Mouse (Mus musculus): ENCODE results near the gene Gpd2. TPM values are rescaled to one million over a fixed set of nuclear protein-coding genes. Genes with fewer than 3 reads are reported as not detected.

Gpd2 gene
- polyA plus RNA-seq, 1 experiment from 2014 or later: 27.6 TPM

GRCm38 (mm10) chr2:57252542-57253301 is 15.3 kb downstream of the Gpd2 start:
- Histone ChIP-seq H3K9me3 (no peaks in the 10 kb centered on the region), H3K27ac (replicated peaks) (no peak overlapping the region), H3K9ac (replicated peaks) (no peak overlapping the region), H3K36me3 (no peaks in the 10 kb centered on the region), H3K4me3 (no peak overlapping the region), H3K4me1 (0 out of 2 replicates have a peak, but pooled peaks cover 14% of the 10 kb centered on the region), H3K27me3 (no peaks in the 10 kb centered on the region), H3K4me2 (replicated peaks) (no peak overlapping the region)
- ATAC-seq (replicated peaks): no peak
- WGBS: 82% methylated on average over 10 of the region's 10 CpGs

DNA sequence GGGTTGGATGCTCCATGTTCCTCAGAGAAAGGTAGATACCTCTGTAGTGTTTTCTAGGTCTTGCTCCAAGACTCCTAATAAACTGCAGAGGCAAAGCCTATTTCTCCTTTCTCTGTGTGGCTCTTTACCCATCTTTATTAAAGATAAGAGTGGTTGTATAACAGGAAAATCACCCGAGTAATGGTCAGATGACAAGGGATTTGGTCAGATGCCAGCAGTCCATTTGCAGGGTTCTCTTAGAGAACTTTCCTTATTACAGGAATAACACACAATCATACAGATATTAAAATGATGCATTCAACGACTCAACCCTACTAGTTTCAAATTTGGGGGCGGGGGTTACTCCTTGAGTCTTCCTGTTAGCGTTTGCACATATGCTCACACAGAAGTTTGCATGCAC is 16.8 kb downstream of the Gpd2 start:
- Histone ChIP-seq H3K27ac (replicated peaks) (no peak overlapping the region), H3K4me2 (replicated peaks) (no peak overlapping the region), H3K4me3 (no peak overlapping the region), H3K9ac (replicated peaks) (no peak overlapping the region), H3K9me3 (no peaks in the 10 kb centered on the region), H3K36me3 (no peaks in the 10 kb centered on the region), H3K4me1 (0 out of 2 replicates have a peak, but pooled peaks cover 14% of the 10 kb centered on the region), H3K27me3 (no peaks in the 10 kb centered on the region)
- ATAC-seq (replicated peaks): no peak
- WGBS: 86% methylated on average over 4 of the region's 4 CpGs

DNA sequence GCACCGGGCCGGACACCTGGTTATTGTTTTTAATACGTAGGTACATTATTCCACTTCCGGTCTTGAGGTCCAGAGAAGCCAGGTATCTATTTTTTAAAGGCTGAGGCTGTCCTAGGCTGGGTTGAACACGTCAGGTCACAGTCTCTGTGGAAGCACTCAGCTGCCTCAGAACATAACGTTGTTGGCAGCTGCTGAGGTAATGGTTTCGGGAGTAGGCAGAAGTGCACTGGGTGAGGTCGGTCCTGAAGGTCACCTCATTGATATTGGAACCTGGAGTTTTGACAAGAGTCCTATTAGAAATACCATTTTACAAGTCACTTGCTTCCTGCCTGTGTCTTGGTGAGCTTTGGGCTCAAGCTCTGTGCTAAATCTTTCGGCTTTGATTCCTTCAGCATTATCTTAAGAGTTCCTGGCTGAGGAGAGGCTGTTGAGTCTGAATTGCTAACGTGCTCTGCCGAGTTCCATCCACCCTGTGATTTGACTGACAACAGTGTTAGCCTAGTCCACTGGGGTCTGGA is 17.8 kb downstream of the Gpd2 start:
- Histone ChIP-seq H3K4me1 (0 out of 2 replicates have a peak, but pooled peaks cover 14% of the 10 kb centered on the region), H3K27me3 (no peaks in the 10 kb centered on the region), H3K27ac (replicated peaks) (no peak overlapping the region), H3K9me3 (no peaks in the 10 kb centered on the region), H3K36me3 (no peaks in the 10 kb centered on the region), H3K9ac (replicated peaks) (no peak overlapping the region), H3K4me3 (no peak overlapping the region), H3K4me2 (replicated peaks) (no peak overlapping the region)
- no peak for ATAC-seq (replicated peaks)
- 72% methylated on average over 11 of the region's 11 CpGs for WGBS

DNA sequence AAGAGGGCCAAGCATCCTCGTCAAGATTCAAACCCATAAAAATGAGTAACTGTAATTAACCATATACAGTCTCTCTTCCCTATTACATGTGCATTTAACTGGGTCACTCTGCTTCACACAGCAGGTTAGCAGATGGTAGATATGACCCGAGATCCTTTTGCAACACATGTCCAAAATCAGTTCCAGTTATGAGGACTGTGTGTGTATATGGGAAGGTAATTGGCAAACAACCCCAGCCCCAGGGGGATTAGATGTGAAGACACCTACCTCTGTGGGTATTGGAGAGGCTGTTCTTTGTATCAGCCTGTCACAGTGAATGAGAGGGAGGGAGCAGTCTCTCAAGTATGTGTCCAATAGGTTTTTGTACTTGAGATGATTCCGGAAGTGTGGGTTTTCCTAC is 18.4 kb downstream of the Gpd2 start:
- ATAC-seq (replicated peaks): no peak
- H3K9ac ChIP-seq (replicated peaks): no peak overlapping the region
- no peak overlapping the region for H3K4me2 ChIP-seq (replicated peaks)
- 49% methylated on average over 3 of the region's 3 CpGs for WGBS
- H3K27ac ChIP-seq (replicated peaks): no peak overlapping the region
- no peaks in the 10 kb centered on the region for H3K27me3 ChIP-seq
- no peak overlapping the region for H3K4me3 ChIP-seq
- 0 out of 2 replicates have a peak, but pooled peaks cover 18% of the 10 kb centered on the region for H3K4me1 ChIP-seq
- H3K36me3 ChIP-seq: no peaks in the 10 kb centered on the region
- H3K9me3 ChIP-seq: no peaks in the 10 kb centered on the region

DNA sequence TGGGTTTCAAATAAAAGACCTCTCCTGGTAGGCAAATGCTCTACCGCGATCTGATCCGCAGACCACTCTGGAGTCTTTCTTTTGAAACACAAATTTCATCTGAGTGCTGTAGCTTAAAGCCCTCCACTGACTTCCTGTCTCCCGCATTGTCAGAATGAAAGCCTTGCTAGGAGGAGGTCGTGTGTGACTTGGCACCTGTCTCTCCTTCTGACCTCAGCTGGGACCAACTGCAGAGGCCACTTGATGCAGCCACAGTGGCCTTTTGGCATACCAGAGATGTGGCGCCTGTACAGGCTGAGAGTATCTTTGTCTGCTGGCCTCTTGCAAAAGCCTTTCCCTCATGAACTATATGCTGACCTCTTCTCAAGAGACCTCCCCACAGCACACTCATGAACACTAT is 19.0 kb downstream of the Gpd2 start:
- Histone ChIP-seq H3K9me3 (no peaks in the 10 kb centered on the region), H3K4me1 (0 out of 2 replicates have a peak, but pooled peaks cover 18% of the 10 kb centered on the region), H3K4me2 (replicated peaks) (no peak overlapping the region), H3K36me3 (no peaks in the 10 kb centered on the region), H3K9ac (replicated peaks) (no peak overlapping the region), H3K4me3 (no peak overlapping the region), H3K27ac (replicated peaks) (no peak overlapping the region), H3K27me3 (no peaks in the 10 kb centered on the region)
- WGBS: 28% methylated on average over 6 of the region's 6 CpGs
- no peak for ATAC-seq (replicated peaks)

DNA sequence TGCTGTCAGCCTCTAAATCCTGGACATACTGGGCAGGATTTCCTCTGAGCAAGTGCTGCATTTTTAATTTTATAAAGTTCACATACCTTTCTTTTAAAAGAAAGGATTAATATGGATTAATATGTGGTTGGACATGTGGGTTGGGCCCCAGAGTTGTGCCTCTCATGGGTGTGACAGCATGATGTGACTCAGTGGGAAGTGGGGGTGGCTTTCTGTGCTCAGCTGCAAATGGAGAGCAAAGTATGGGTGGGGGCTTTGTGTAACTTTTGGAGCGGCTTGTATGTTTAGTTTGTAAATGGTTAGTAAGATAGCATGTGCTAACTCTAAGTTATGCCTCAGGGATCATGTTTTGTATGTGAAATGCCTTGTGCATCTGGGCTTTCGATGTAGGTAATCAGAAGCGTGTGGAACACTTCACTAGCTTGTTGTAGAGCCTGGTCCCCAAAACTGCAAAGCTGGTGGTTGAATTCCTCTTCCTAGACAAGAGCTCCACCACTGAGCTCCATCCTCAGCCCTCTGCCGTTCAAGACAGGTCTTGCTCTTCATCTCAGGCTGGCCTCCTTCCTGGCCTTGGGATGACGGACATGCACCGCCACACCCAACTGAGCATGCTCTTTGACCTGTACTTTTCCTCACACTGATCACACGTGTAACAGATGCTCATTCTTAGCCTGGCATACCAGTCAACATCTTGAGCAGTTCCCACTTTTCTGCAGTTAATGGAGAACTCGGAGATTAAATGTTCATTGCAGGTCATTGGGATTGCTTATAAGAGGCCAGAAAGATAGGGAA is 24.0 kb downstream of the Gpd2 start:
- H3K9me3 ChIP-seq: no peaks in the 10 kb centered on the region
- H3K4me2 ChIP-seq (replicated peaks): no peak overlapping the region
- WGBS: 93% methylated on average over 8 of the region's 8 CpGs
- H3K9ac ChIP-seq (replicated peaks): no peak overlapping the region
- H3K27ac ChIP-seq (replicated peaks): no peak overlapping the region
- no peak overlapping the region for H3K4me3 ChIP-seq
- H3K36me3 ChIP-seq: no peaks in the 10 kb centered on the region
- no peak for ATAC-seq (replicated peaks)
- 0 out of 2 replicates have a peak, but pooled peaks cover 5% of the 10 kb centered on the region for H3K4me1 ChIP-seq
- no peaks in the 10 kb centered on the region for H3K27me3 ChIP-seq

DNA sequence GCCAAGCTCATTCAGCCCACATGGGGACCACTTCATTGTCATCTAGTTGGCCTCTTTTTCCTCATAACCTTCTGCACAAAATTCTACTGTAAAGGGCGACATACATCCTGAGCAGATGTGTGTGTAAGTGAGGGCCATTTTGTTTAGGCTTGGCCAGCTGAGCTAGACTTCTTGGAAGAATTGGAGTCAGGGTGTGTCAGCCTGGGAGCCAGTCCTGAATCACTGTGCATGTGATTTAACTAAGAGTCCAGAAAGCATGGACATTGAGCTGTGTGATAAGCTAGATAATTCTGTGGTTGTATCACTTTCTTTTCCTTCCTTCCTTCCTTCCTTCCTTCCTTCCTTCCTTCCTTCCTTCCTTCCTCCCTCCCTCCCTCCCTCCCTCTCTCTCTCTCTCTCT is 26.0 kb downstream of the Gpd2 start:
- Histone ChIP-seq H3K4me3 (no peak overlapping the region), H3K9me3 (no peaks in the 10 kb centered on the region), H3K27ac (replicated peaks) (no peak overlapping the region), H3K27me3 (no peaks in the 10 kb centered on the region), H3K9ac (replicated peaks) (no peak overlapping the region), H3K36me3 (no peaks in the 10 kb centered on the region), H3K4me1 (peaks cover 15% of the 10 kb centered on the region), H3K4me2 (replicated peaks) (no peak overlapping the region)
- no peak for ATAC-seq (replicated peaks)
- 83% methylated on average over 1 of the region's 1 CpGs for WGBS

DNA sequence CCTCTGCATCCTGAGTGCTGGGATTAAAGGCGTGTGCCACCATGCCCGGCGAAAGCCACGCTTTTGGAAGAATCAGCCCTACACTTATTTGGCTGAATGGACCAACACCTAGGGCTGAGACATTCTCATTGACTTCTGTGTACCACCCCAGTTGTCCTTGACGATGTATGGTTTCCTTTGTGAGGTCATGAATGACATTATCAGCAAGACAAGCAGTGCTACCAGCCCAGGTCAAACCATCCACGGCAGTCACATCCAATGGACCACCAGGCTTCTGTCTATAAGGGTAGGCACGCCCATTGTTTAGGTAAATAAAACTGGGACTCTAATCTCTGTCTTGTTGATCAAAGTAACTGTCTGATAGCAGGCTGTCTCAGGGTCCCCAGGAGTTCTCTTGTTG is 27.5 kb downstream of the Gpd2 start:
- no peak overlapping the region for H3K4me3 ChIP-seq
- no peak overlapping the region for H3K27ac ChIP-seq (replicated peaks)
- no peak overlapping the region for H3K9ac ChIP-seq (replicated peaks)
- H3K4me1 ChIP-seq: peaks cover 15% of the 10 kb centered on the region
- H3K9me3 ChIP-seq: no peaks in the 10 kb centered on the region
- H3K4me2 ChIP-seq (replicated peaks): no peak overlapping the region
- no peak for ATAC-seq (replicated peaks)
- WGBS: 93% methylated on average over 7 of the region's 7 CpGs
- H3K36me3 ChIP-seq: no peaks in the 10 kb centered on the region
- H3K27me3 ChIP-seq: no peaks in the 10 kb centered on the region

DNA sequence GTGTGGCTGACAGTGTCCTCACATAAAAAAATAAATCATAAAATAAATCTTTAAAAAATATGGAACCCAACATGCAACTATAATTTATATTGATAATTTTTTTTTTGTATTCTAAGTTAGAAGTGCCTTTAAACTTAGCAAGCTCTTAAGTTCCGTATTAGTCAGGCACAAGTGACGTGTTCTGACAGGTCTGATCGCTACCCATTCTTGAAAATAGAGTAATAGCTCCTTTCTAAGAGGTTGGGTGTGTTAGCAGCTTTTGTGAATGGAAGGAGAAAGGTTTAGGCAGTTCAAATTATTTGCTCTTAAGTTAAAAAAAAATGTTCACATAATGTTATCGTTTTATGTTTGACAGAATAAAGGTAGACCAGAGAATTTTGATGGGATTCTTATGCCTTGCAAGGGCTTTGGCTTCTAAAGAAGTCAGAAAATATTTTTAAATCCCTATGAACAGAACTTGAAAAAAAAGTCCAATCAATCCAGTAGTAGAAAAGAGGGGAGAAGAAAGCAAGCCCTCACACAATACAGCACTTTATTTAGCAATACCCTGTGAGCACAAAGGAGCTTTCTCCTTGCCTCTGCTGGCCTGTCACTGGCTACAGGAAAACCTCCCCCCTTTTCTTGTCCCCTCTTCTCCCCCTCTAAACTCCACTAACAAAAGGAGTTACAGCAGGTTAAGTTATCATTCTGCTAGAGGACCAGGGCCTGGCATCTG is 29.4 kb downstream of the Gpd2 start:
- no peak overlapping the region for H3K4me2 ChIP-seq (replicated peaks)
- 28% methylated on average over 4 of the region's 4 CpGs for WGBS
- H3K4me1 ChIP-seq: peaks cover 12% of the 10 kb centered on the region
- 0 out of 2 replicates have a peak overlapping the region, but pooled peaks have one; percentile 46 for H3K27ac ChIP-seq (replicated peaks)
- ATAC-seq (replicated peaks): 0 out of 2 replicates have a peak, but pooled peaks have one; percentile 55
- H3K9me3 ChIP-seq: no peaks in the 10 kb centered on the region
- no peak overlapping the region for H3K4me3 ChIP-seq
- H3K27me3 ChIP-seq: no peaks in the 10 kb centered on the region
- H3K9ac ChIP-seq (replicated peaks): no peak overlapping the region
- H3K36me3 ChIP-seq: no peaks in the 10 kb centered on the region

DNA sequence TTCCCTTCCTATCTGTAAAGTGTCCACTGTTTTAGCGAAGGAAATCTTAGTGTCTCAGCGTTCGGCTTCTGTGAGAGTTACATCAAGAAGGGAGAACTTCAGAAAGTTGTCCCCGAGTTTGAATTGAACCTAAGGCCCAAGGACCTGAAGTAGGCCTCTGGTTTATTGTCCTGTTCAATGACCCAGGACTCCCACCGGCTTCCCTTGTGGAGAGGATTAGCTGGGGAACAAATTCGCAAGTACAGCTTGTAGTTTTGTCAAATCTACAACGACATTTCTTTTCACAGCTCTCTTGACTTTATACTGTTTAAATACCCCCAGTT is 29.9 kb downstream of the Gpd2 start:
- no peak overlapping the region for H3K4me3 ChIP-seq
- H3K27ac ChIP-seq (replicated peaks): 0 out of 2 replicates have a peak overlapping the region, but pooled peaks have one; percentile 46
- H3K9me3 ChIP-seq: no peaks in the 10 kb centered on the region
- peaks cover 12% of the 10 kb centered on the region for H3K4me1 ChIP-seq
- no peak overlapping the region for H3K9ac ChIP-seq (replicated peaks)
- H3K27me3 ChIP-seq: no peaks in the 10 kb centered on the region
- H3K4me2 ChIP-seq (replicated peaks): no peak overlapping the region
- 8% methylated on average over 7 of the region's 7 CpGs for WGBS
- no peaks in the 10 kb centered on the region for H3K36me3 ChIP-seq
- ATAC-seq (replicated peaks): no peak

- no peak overlapping the region for H3K4me2 ChIP-seq (replicated peaks)
- WGBS: 11% methylated on average over 7 of the region's 7 CpGs
Measured at GRCm38 (mm10) chr2:57267896-57268295, 30.5 kb downstream of the Gpd2 start.

DNA sequence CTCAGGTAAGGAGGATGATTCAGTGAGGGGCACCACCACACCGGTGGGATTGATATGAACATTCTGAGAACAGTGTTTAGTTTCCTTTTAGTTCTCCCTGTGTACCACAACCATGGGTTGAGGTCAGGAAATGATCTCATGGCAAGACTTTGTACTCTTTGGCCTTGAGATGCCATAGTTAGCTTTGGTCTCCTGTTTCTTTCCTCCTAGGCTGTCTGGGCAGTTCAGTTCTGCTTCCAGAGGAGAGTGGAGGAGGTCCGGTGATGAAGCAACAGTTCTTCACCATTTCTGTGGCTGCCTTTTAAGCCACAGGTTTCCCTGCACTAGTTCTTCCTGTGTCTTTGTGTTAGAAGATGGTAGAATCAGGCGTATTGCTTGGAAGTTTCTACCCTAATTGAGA is 31.4 kb downstream of the Gpd2 start:
- no peak for ATAC-seq (replicated peaks)
- Histone ChIP-seq H3K9me3 (no peaks in the 10 kb centered on the region), H3K27me3 (no peaks in the 10 kb centered on the region), H3K9ac (replicated peaks) (no peak overlapping the region), H3K4me1 (peaks cover 12% of the 10 kb centered on the region), H3K36me3 (no peaks in the 10 kb centered on the region), H3K27ac (replicated peaks) (no peak overlapping the region), H3K4me2 (replicated peaks) (no peak overlapping the region), H3K4me3 (no peak overlapping the region)
- 91% methylated on average over 3 of the region's 3 CpGs for WGBS

More at GRCm38 (mm10) chr2:57267896-57268295, 30.5 kb downstream of the Gpd2 start:
- H3K27me3 ChIP-seq: no peaks in the 10 kb centered on the region
- H3K36me3 ChIP-seq: no peaks in the 10 kb centered on the region
- no peaks in the 10 kb centered on the region for H3K9me3 ChIP-seq
- H3K4me1 ChIP-seq: peaks cover 12% of the 10 kb centered on the region
- no peak overlapping the region for H3K4me3 ChIP-seq
- ATAC-seq (replicated peaks): no peak
- no peak overlapping the region for H3K9ac ChIP-seq (replicated peaks)
- no peak overlapping the region for H3K27ac ChIP-seq (replicated peaks)
